Mouse (Mus musculus) right cerebral cortex, postnatal 14 days (tissue): Measurements from ENCODE around the gene Angptl4.
"Not testable (repeated sequence)": the region's sequence is repeated elsewhere in the genome, so short reads cannot be mapped to it uniquely, and the experiment has no call there.

Experiments
- DNase-seq: peaks from one replicate; pipeline ENCODE4 v3.0.0; 2022

Angptl4 gene

GRCm38 (mm10) chr17:33755418-33756107 is 26.1 kb downstream of the Angptl4 start:
- no peak for DNase-seq

DNA sequence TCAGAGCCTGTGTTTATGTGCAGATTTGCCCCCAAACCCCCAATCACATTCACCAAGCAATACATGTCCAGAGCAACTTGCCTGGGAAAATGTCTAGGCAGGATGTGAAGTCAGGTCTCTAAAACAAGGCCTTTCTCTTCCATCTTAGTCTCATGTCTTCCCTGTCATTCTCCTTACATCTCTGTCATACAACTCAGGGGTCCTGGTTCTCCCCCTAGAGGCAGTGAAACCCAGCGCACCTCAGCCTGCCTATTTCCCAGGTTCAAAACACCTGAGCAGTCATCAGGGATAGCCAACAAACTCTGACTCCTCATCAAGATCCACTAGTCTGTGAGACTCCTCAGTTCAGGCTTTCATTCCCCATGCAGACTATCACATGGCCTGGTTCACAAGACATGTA is 27.0 kb downstream of the Angptl4 start:
- no peak for DNase-seq

DNA sequence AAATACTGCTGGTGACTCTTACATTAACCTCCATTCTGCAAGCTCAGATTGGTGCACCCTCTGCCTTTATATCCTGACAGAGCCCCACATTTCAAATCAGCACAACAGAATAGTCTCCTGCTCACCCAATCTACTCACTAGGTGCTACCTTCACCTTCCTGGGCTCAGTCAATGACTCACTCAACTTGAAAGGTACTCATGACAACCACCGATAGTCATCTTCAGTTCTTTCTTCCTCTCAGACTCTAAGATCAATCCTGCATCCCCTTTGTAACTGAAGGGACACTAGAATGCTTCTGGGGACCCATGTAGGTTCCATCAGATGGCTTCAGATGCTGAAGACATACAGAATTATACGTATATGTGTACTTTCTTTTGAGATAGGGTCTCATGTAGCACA is 29.3 kb downstream of the Angptl4 start:
- no peak for DNase-seq

DNA sequence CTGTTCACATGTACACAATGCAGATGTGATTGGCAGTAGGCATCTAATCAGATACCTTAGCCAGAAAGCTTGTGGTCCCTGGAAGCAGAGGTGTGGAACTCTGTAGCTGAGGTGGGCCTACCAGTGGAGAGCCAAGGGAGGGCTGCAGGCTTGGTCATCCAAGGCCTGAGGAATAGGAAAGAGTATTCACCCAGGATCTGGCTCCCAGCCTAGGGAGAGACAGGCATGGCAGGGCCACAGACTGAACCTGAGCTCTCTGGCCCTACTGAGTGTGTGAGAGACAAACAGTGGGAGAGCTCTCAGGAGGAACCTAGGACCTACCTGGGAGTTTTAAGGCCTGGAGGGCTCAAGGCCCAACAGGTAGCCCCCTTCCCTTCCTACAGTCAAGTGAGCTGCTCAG is 30.4 kb downstream of the Angptl4 start:
- no peak for DNase-seq

GRCm38 (mm10) chr17:33749451-33749850 is 32.2 kb downstream of the Angptl4 start:
- DNase-seq = no peak

DNA sequence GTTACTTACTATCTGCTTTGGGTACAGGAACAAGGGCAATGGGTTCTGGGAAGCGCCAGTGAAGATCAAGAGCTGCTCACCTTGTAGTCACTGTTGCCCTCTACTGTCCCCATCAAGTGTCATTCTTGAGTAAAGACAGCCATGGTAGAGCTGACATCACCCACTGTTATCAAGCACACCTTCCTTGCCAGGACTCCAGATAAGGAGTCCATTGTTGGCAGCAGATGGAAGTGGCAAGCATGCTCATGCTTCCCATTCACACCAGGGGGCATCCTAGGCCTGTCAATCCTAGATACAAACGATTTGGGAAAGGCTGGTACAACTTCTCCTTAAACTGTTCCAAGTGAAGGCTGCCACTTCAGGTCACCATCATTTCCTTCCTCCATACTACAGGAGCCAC is 35.6 kb downstream of the Angptl4 start:
- no peak for DNase-seq

DNA sequence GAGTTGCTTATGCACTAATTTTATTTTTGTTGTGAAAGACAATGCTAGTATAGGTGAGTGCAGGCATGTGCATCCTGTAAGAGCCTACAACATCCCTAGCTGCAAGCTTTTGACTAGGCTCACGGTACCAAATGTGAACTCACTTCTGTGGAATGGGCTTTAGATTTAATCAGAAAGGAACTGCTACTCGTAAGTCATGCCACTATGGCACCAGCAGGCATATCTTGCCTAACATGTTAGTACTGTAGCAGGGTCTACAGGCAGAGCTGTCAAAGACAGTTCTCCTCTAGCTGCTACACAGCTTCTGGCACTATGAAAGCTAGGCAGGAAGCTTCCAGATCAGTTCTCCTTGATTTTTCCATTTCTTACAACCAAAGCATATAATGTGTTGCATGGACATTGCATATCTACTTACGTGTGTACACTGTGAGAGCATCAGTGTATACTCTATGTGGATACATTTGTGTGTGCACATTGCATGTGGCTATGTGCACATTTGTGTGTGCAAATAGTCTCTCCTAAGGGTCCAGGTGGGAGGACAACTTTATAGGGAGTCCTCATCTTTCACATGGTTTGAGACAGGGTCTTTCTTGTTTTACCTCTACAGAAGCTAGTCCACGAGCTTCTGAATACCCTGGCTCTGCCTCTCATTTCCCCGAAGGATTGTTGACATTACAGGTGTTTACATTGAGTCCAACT is 36.8 kb downstream of the Angptl4 start:
- DNase-seq = no peak

GRCm38 (mm10) chr17:33742420-33742819 is 39.2 kb downstream of the Angptl4 start:
- no peak for DNase-seq

GRCm38 (mm10) chr17:33733526-33733925 is 48.1 kb downstream of the Angptl4 start:
- not testable (repeated sequence) for DNase-seq

- DNase-seq = not testable (repeated sequence)
These were observed 49.0 kb downstream of the Angptl4 start for GRCm38 (mm10) chr17:33732556-33733083.

GRCm38 (mm10) chr17:33729215-33729614 is 52.4 kb downstream of the Angptl4 start:
- no peak for DNase-seq

DNA sequence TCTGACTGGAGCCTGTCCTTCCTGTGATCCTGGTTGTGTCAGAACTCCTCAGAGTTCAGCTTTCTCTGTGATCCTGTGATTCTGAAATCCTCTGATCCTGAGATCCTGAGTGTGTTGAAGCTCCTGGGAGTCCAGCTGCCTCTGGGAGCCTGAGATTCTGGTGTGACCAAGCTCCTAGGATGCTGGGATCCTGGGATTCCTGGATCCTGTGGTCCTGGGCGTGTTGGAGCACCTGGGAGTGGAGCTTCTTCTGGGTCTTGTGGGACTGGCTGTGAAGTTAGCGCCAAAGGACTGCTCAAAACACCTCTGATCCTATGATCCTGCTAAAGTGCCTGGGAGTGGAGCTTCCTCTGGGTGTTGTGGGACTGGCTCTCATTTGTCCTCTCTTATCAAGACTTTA is 53.2 kb downstream of the Angptl4 start:
- DNase-seq = no peak
